Mouse (Mus musculus): ENCODE data around the gene Phtf2. TPM values are rescaled to one million over a fixed set of nuclear protein-coding genes. Genes with fewer than 3 reads are reported as not detected.
"Not testable (repeated sequence)": the region's sequence is repeated elsewhere in the genome, so short reads cannot be mapped to it uniquely, and the experiment has no call there.

Phtf2 gene
- polyA plus RNA-seq, 1 experiment = 10.2 TPM

DNA sequence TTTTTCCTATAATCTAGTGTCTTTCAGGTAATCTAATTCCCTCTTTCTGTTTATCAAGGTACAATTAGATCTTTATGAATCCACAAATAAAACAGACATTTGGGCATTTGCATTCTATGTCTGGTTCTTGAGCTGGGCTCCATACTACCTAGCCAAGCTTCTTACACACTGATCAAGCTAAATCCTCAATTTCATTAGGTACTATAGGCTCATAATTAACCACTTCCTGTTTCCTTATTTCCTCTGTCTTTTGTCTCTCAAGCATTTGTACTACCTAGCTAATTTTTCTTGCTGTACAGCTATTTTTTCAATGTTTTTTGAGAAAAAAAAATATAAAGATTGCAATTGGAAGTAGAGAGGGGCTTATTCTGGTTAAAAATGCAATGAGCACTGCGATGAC, 44.8 kb downstream of the Phtf2 start:
- TF ChIP-seq CTCF (IDR thresholded peaks at IDR 0.05; ENCODE audit: borderline replicate concordance, insufficient read depth, low read length) = no peak
- no peak for TF ChIP-seq POLR2A (IDR thresholded peaks at IDR 0.05; ENCODE audit: low read depth, low read length)
- Histone ChIP-seq H3K4me1 (ENCODE audit: control insufficient read depth, insufficient read depth, low read length) (no peaks in the 10 kb centered on the region; the same call in 1 of the 2 replicates), H3K4me3 (ENCODE audit: insufficient read depth, low read length) (no peak overlapping the region), H3K27ac (ENCODE audit: insufficient read depth, low read length) (no peak overlapping the region)

DNA sequence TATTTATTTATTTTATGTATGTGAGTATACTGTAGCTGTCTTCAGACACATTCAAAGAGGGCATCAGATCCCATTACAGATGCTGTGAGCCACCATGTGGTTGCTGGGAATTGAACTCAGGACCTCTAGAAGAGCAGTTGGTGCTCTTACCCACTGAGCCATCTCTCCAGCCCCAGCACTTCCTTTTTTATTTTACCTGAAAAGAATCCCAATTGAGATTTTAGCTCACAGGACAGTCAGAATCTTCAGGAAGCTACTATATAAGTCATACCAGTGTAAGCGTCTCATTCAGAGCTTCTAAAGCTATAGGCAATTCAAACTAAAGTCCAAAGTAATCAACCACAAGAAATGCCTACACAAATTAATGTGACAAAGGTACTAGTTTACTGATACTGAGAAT, 47.5 kb downstream of the Phtf2 start:
- no peaks in the 10 kb centered on the region; the same call in 1 of the 2 replicates for H3K4me1 ChIP-seq (ENCODE audit: control insufficient read depth, insufficient read depth, low read length)
- no peak for TF ChIP-seq CTCF (IDR thresholded peaks at IDR 0.05; ENCODE audit: borderline replicate concordance, insufficient read depth, low read length)
- no peak overlapping the region for H3K27ac ChIP-seq (ENCODE audit: insufficient read depth, low read length)
- no peak overlapping the region for H3K4me3 ChIP-seq (ENCODE audit: insufficient read depth, low read length)

DNA sequence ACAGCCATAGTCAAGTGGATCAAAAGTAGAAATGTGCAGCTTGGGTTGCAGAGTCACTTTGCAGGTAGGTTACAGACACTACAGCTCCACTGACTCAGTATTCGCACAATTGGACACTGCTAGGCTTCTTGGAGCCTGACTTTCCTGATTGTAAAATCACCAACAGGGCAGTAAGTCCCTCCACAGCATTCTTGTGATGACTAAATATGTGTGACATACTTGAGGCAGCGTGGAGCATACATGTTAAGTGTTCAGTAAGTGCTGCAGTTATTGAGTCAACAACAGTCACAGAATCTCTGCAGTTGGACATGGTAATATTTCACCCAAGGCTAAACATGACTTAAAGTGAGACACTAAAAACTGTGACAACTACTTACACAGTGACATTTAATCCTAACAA, 50.5 kb downstream of the Phtf2 start:
- Histone ChIP-seq H3K4me1 (ENCODE audit: control insufficient read depth, insufficient read depth, low read length) (no peaks in the 10 kb centered on the region), H3K4me3 (ENCODE audit: insufficient read depth, low read length) (no peak overlapping the region), H3K27ac (ENCODE audit: insufficient read depth, low read length) (no peak overlapping the region)
- TF ChIP-seq POLR2A (IDR thresholded peaks at IDR 0.05; ENCODE audit: low read depth, low read length) = no peak
- TF ChIP-seq CTCF (IDR thresholded peaks at IDR 0.05; ENCODE audit: borderline replicate concordance, insufficient read depth, low read length) = no peak

DNA sequence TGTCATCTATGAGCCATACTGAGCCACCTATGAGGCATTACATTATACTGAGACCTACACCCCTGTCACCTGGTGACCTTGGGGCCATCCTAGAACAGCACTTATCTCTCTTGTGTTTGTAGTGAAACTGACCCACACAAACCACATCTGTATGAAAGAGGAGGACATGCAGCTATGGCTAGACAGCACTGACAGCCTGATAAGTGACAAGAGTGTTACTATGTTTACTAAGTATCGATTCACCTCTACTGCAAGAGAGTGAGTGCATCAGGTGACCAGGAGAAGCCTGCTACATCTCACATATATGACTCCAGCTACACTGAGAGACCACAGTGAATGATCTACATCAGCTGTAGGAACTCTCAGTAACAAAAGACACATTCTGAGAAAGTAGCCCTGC, 51.2 kb downstream of the Phtf2 start:
- TF ChIP-seq POLR2A (IDR thresholded peaks at IDR 0.05; ENCODE audit: low read depth, low read length) (no peak), CTCF (IDR thresholded peaks at IDR 0.05; ENCODE audit: borderline replicate concordance, insufficient read depth, low read length) (no peak)
- Histone ChIP-seq H3K4me3 (ENCODE audit: insufficient read depth, low read length) (no peak overlapping the region), H3K27ac (ENCODE audit: insufficient read depth, low read length) (no peak overlapping the region), H3K4me1 (ENCODE audit: control insufficient read depth, insufficient read depth, low read length) (no peaks in the 10 kb centered on the region)

DNA sequence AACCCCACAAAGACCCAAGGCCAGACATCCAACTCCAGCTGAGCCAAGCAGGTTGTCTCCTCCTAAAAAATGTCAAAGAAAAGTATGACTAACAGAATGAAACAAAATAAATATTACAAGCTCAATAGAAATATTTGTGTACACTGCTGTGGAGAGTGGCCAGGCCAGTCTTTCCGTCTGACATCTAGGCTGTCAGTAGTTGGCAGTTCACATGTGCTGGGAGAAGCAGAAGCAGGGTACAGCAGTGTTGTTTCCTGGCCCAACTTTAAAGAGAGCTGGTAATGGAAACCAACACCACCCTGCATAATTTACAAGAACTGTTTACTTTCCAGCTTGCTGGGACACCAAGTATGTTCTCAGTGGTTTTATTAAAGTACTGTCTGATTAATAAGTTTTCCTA, 60.3 kb downstream of the Phtf2 start:
- Histone ChIP-seq H3K4me1 (ENCODE audit: control insufficient read depth, insufficient read depth, low read length) (no peaks in the 10 kb centered on the region; the same call in 1 of the 2 replicates), H3K4me3 (ENCODE audit: insufficient read depth, low read length) (no peak overlapping the region), H3K27ac (ENCODE audit: insufficient read depth, low read length) (no peak overlapping the region)
- TF ChIP-seq POLR2A (IDR thresholded peaks at IDR 0.05; ENCODE audit: low read depth, low read length) = no peak
- no peak for TF ChIP-seq CTCF (IDR thresholded peaks at IDR 0.05; ENCODE audit: borderline replicate concordance, insufficient read depth, low read length)

DNA sequence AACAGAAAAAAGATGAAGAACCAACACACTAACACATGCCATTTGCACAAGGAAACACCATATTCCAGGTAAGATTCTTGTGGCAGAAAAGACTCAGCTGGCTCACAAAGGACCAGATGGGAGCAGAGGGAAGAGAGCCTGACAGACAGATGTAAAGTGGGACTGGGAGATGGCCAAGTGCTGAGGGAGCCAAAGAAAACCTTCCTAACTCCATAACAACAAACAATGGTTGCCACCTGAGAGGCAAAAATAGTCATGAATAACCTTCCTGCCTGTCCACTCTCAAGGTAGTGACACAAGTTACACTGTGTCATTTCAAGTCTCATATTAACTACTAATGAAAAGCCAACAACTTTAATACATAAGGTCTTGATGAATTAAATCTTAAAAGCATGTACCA, 60.8 kb downstream of the Phtf2 start:
- Histone ChIP-seq H3K27ac (ENCODE audit: insufficient read depth, low read length) (no peak overlapping the region), H3K4me1 (ENCODE audit: control insufficient read depth, insufficient read depth, low read length) (no peaks in the 10 kb centered on the region; the same call in 1 of the 2 replicates), H3K4me3 (ENCODE audit: insufficient read depth, low read length) (no peak overlapping the region)
- TF ChIP-seq POLR2A (IDR thresholded peaks at IDR 0.05; ENCODE audit: low read depth, low read length) = no peak
- TF ChIP-seq CTCF (IDR thresholded peaks at IDR 0.05; ENCODE audit: borderline replicate concordance, insufficient read depth, low read length) = no peak

DNA sequence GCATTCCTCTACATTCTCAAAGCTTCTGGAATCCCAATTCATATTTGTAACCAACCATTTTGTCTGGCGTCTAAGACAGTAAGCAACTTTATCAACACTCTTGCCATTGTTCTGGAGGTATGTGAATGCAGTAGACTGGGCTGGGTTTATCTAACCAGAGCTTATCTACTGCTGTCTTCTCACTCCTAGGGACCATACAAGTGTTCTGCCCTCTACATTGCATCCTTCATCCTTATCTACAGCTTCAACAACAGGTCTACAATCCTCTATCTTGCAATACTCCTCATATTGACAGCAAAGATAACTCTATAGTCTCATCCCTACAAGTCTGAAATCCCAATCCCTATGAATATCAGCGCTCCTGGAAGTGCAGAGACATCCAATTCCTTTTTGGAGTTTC, 66.8 kb downstream of the Phtf2 start:
- no peak overlapping the region for H3K4me3 ChIP-seq (ENCODE audit: insufficient read depth, low read length)
- TF ChIP-seq CTCF (IDR thresholded peaks at IDR 0.05; ENCODE audit: borderline replicate concordance, insufficient read depth, low read length) (no peak), POLR2A (IDR thresholded peaks at IDR 0.05; ENCODE audit: low read depth, low read length) (no peak)
- no peaks in the 10 kb centered on the region; the same call in 1 of the 2 replicates for H3K4me1 ChIP-seq (ENCODE audit: control insufficient read depth, insufficient read depth, low read length)
- no peak overlapping the region for H3K27ac ChIP-seq (ENCODE audit: insufficient read depth, low read length)

DNA sequence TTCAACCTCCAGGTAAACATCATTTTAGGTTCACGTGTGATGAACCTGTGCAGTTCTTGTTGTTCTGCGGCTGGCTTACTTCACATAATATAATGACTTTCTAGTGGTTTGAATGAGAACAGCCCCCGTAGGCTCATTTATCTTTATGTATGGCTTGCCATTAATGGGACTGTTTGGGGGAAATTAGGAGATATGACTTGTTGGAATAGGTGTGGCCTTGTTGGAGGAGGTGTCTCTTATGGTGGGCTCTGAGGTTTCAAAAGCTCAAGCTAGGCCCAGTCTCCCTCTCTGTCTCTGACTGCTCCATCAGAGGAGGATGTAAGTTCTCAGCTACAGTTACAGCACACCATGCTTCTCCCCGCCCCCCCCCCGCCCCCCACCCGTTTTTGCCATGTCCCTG, 71.5 kb downstream of the Phtf2 start:
- TF ChIP-seq CTCF (IDR thresholded peaks at IDR 0.05; ENCODE audit: borderline replicate concordance, insufficient read depth, low read length) (no peak), POLR2A (IDR thresholded peaks at IDR 0.05; ENCODE audit: low read depth, low read length) (no peak)
- Histone ChIP-seq H3K4me1 (ENCODE audit: control insufficient read depth, insufficient read depth, low read length) (no peaks in the 10 kb centered on the region), H3K27ac (ENCODE audit: insufficient read depth, low read length) (no peak overlapping the region), H3K4me3 (ENCODE audit: insufficient read depth, low read length) (no peak overlapping the region)

DNA sequence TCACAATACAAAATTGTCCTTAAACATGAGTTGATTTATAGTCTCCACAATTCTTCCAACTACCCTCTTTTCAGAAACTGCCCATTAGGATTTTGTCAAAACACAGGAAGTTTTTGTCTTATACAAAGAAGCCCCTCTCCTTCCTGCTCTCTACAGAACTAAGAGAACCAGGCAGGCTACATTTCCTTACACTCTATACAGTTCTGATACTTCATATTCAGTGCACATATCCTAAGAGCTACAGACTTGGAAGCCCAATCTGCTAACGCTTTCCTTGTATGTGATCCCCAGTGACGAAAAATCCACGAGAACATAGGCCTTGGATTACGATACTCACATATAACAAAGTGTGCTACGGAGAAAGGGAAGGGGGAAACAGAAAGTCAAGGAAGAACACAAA, 86.0 kb downstream of the Phtf2 start:
- no peak overlapping the region for H3K27ac ChIP-seq (ENCODE audit: insufficient read depth, low read length)
- peaks cover 10% of the 10 kb centered on the region; the same call in 1 of the 2 replicates for H3K4me1 ChIP-seq (ENCODE audit: control insufficient read depth, insufficient read depth, low read length)
- H3K4me3 ChIP-seq (ENCODE audit: insufficient read depth, low read length) = no peak overlapping the region
- TF ChIP-seq CTCF (IDR thresholded peaks at IDR 0.05; ENCODE audit: borderline replicate concordance, insufficient read depth, low read length) = no peak
- TF ChIP-seq POLR2A (IDR thresholded peaks at IDR 0.05; ENCODE audit: low read depth, low read length) = no peak

DNA sequence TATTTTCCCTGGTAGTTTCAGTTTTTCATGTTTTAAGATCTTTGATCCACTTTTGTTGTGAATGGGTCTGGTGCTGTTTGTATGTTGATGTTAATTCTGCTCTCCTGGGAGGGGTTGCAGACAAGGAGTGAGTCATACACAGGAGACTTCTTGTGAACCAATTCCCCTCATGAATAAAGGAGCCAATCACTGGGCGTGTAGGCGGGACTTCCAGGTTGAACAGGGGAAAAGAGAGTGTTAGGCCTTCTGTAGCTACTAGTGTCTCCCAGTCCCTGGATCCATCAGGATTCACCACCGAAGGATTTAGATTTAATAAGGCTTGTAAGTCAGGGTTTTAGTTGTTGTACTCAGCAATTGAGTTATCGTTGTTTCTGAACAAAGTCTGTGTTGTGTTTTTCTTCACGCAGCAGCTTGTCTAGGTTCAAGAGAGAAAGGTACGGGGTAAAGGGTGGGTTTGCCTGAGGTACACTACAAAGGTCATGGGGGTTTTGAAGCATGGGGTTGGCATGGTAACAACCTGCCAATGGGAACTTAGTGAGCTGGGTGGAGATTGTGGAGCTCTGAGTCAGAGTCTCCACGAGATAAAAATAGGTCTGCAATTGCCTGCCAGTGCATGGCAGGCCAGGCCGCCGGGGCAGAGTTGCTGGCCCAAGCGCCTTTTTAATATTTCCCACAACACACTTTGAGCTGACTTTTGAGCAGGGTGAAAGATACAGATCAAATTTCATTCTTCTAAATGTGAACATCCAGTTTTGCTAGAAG, 90.0 kb downstream of the Phtf2 start:
- Histone ChIP-seq H3K4me3 (ENCODE audit: insufficient read depth, low read length) (no peak overlapping the region), H3K27ac (ENCODE audit: insufficient read depth, low read length) (peak overlapping the region; percentile 68; the same call in 1 of the 2 replicates), H3K4me1 (ENCODE audit: control insufficient read depth, insufficient read depth, low read length) (peaks cover 10% of the 10 kb centered on the region; the same call in 1 of the 2 replicates)
- TF ChIP-seq CTCF (IDR thresholded peaks at IDR 0.05; ENCODE audit: borderline replicate concordance, insufficient read depth, low read length) (no peak), POLR2A (IDR thresholded peaks at IDR 0.05; ENCODE audit: low read depth, low read length) (no peak)

DNA sequence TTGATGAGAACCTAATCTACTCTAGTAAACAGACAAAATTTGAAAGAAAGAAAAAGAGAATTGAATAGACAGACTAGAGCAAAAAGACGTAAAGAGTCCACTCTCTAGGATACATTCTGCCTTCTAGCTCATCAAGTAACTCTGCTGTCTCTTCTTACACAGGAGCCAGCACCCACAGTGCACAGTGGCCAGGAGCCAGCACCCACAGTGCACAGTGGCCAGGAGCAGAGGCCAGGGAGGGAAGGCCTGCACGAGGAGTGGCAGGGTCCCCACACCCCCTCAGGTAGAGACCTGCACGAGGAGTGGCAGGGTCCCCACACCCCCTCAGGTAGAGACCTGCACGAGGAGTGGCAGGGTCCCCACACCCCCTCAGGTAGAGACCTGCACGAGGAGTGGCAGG, 95.5 kb downstream of the Phtf2 start:
- H3K27ac ChIP-seq (ENCODE audit: insufficient read depth, low read length); H3K4me3 ChIP-seq (ENCODE audit: insufficient read depth, low read length); H3K4me1 ChIP-seq (ENCODE audit: control insufficient read depth, insufficient read depth, low read length): not testable (repeated sequence)

Data from embryonic fibroblast, embryonic 13.5 days (primary cell).